Mouse (Mus musculus): ENCODE measurements around the gene Cdon. TPM values are rescaled to one million over a fixed set of nuclear protein-coding genes. Genes with fewer than 3 reads are reported as not detected.

The Cdon gene
- total RNA-seq, 2 experiments from 2014 or later = 7.8 to 9.4 TPM

DNA sequence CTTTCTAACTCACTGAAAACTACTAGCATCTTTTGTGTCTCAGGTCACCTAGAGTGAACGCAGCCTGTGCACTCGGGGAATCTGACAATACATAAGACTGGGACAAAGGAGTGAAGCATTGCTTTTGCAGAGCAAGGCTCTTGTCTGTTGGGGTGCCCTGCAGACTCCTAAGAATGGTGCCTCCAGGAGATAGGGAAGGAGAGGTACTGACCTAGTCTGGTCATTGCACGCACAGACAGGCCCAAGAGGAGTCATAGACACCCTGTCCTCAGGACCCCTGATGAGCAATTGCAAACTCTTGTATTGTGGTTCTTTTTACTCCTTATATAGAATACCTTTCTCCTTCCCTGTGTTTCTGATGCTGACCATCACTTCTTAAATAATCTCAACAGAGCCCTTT lies 13.4 kb downstream of the Cdon start:
- DNase-seq (ENCODE audit: low spot score in 2 of 2) = no peak

GRCm38 (mm10) chr9:35435565-35435964 lies 14.6 kb downstream of the Cdon start:
- DNase-seq (ENCODE audit: low spot score in 2 of 2) = no peak

GRCm38 (mm10) chr9:35438286-35439061 lies 17.5 kb downstream of the Cdon start:
- DNase-seq (ENCODE audit: low spot score in 2 of 2) = peak; percentile 25 to 29

GRCm38 (mm10) chr9:35439062-35439442 lies 18.1 kb downstream of the Cdon start:
- DNase-seq (ENCODE audit: low spot score in 2 of 2) = peak; percentile 64 to 74

DNA sequence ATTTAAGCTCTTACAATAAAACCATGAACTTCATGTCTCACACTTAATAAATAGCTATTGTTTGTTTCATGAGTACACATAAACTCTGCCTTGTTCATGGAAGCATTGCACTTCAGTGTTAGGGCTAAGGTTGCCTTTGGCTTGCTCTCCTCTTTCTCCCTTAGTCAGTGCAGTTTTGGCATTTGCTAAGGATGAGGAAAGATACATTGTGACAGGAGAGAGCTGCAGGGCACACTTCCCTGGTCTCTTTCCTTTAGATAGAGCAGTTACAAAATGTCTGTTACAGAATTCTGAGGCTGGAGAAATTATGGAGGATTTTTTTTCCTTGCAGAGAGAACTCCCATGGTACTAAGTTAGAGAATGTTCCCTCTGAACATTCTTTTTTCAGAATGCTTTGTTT lies 18.8 kb downstream of the Cdon start:
- no peak for DNase-seq (ENCODE audit: low spot score in 2 of 2)

GRCm38 (mm10) chr9:35442476-35442875 lies 21.5 kb downstream of the Cdon start:
- DNase-seq (ENCODE audit: low spot score in 2 of 2) = no peak

DNA sequence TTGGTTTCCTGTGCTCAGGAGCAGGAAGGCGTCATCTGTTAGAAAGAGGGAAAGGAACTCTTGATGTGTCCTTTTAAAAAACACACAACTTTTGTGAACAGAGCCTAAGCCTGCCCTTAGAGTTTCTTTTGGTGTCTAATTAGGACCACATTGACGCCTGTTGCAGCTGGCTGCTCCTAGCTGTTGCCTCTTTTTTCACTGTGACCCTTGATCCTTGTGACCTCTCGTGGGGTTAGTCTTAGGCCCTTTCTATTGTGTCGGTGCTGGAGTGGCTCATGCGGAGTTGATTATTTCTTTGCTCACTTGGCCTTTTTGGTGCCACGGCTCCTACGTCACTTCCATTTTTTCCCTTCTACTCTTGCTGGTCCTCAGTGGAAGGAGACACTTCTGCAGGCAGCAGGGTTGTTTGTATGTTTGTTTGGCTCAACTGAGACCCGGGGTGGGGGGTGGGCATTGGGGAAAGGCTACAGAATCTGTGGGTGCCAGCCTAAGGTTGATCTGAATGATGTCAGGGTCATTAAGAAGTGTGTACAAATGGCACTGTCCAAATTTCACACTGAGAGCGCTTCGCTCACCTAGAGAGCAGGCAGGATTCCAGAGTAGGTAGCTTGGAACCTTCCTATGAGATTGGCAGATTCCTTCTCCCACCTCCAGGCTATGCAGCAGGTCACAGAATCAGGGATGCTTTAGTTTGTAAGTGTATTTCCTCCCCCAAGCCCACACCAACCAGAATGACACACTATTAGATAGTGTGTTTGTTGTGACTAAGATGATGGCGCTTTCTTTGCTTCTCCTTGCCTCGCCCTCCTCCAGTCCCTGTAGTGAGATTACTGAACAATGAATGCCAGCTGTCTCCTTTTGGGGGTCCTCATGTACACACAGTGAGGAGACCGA lies 22.9 kb downstream of the Cdon start:
- no peak for DNase-seq (ENCODE audit: low spot score in 2 of 2)

DNA sequence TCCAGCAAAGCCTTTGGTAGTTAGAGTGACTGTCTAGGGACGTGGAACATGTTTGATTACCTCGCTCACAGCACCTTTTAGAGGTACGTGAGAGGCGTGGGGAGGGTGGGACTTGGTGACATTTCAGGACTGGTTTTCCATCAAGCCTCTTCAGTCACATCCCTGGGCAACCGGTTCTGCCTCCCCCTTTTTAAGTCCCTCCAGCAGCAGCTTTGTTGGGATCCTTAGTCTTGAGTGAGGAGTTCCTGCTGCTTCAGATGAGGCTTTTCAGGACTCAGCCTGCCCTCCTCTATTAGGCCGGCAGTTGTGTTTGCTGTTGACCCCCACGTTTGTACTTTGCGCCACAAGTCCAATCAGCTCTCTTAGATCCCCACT lies 23.6 kb downstream of the Cdon start:
- DNase-seq (ENCODE audit: low spot score in 2 of 2) = no peak

- no peak for DNase-seq (ENCODE audit: low spot score in 2 of 2)
Observed at GRCm38 (mm10) chr9:35446916-35447315, 26.0 kb downstream of the Cdon start.

- no peak for DNase-seq (ENCODE audit: low spot score in 2 of 2)
Observed at GRCm38 (mm10) chr9:35453311-35453710, 32.4 kb downstream of the Cdon start.

- DNase-seq (ENCODE audit: low spot score in 2 of 2) = no peak
Observed at GRCm38 (mm10) chr9:35459594-35459993, 38.7 kb downstream of the Cdon start.

GRCm38 (mm10) chr9:35467264-35467817 lies 46.4 kb downstream of the Cdon start:
- DNase-seq (ENCODE audit: low spot score in 2 of 2) = no peak

- no peak for DNase-seq (ENCODE audit: low spot score in 2 of 2)
Observed at GRCm38 (mm10) chr9:35468913-35469312, 48.0 kb downstream of the Cdon start.

DNA sequence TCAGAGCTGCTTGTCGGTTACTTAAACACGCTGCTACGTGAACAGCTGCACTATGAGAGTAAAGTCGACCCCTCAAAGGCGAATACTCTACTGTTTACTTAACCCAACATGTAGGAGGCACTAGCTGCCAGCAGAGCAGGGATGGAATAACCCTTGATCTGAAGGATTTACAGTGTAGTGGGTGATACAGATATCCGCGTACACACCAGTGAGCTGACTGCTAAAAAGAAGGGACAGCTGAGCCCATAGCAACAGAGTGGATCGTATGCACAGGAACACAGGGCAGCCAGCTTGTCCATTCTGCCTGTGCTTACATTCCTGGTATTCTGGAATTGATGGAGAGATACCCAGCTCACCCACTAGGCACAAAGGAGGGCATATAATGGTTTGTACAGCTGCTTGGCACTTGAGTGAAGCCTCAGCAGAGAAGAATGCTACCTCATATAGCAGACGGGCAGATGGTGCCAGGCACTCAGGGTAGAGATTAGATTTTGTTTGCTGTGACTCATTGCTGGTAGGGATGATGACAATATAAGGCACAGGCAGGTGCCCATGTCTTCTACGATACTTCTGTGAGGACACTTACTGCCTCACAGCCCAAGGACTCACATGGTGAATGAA lies 53.3 kb downstream of the Cdon start:
- DNase-seq (ENCODE audit: low spot score in 2 of 2) = no peak

- DNase-seq (ENCODE audit: low spot score in 2 of 2) = no peak
Observed at GRCm38 (mm10) chr9:35475394-35475793, 54.5 kb downstream of the Cdon start.

- peak in 1 of 2 experiments; percentile 28 for DNase-seq (ENCODE audit: low spot score in 2 of 2)
Observed at GRCm38 (mm10) chr9:35479456-35479855, 58.5 kb downstream of the Cdon start.

DNA sequence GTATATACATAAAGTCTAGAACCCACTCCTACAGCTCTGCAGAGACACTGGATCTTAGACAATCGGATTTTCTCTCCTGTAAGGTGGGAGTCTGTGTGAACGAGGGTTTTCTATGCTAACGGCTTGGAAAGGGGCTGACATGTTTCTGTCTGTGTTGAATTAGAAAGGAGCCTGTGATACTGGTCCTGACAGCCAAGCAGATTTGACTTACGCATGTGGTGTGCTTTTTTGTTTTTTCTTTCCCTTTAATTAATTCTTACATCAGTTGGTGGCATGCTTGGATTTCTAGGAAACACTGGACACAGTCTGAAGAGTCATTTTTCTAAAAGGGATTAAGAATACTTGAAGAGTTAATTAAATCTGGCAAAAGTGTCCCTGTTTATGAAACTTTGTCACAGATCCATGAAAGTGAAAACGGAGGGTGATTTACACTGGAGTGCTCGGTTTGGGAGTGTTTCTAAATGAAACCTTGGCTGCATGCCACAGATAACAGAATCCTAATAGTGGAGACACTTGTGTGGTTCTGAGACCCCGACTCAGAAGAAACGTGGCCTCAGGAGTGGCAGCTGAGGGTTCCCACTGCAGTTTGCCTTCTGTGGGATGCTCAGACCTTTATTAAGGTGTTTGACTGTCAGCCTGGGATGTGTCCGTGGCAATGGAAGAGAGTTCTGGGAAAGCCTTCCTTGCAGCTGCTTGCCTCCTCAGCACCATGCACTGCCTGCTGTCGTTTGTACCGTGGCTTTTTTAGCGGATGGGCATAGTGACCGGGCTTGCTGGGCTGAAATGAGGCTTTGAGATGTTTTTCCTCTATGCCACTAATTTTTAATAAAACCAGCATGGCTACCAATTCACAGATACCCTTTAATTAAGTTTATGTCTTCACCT lies 61.3 kb downstream of the Cdon start:
- DNase-seq (ENCODE audit: low spot score in 2 of 2) = no peak

- no peak for DNase-seq (ENCODE audit: low spot score in 2 of 2)
Observed at GRCm38 (mm10) chr9:35483949-35484348, 63.0 kb downstream of the Cdon start.

- DNase-seq (ENCODE audit: low spot score in 2 of 2) = no peak
Observed at GRCm38 (mm10) chr9:35486616-35487015, 65.7 kb downstream of the Cdon start.

GRCm38 (mm10) chr9:35488496-35488895 lies 67.6 kb downstream of the Cdon start:
- peak in 1 of 2 experiments; percentile 27 for DNase-seq (ENCODE audit: low spot score in 2 of 2)

All from left cerebral cortex, adult 18-20 months (tissue).